Mouse (Mus musculus): ENCODE data around the gene Clip2. TPM values are rescaled to one million over a fixed set of nuclear protein-coding genes. Genes with fewer than 3 reads are reported as not detected.

Clip2 gene
- 1.1 TPM for polyA plus RNA-seq (2014; fragmentation: Illumina TruSeq; extraction: RNeasy Lipid Tissue Mini Kit (QIAGEN cat#74804); ENCODE audit: low replicate concordance)

DNA sequence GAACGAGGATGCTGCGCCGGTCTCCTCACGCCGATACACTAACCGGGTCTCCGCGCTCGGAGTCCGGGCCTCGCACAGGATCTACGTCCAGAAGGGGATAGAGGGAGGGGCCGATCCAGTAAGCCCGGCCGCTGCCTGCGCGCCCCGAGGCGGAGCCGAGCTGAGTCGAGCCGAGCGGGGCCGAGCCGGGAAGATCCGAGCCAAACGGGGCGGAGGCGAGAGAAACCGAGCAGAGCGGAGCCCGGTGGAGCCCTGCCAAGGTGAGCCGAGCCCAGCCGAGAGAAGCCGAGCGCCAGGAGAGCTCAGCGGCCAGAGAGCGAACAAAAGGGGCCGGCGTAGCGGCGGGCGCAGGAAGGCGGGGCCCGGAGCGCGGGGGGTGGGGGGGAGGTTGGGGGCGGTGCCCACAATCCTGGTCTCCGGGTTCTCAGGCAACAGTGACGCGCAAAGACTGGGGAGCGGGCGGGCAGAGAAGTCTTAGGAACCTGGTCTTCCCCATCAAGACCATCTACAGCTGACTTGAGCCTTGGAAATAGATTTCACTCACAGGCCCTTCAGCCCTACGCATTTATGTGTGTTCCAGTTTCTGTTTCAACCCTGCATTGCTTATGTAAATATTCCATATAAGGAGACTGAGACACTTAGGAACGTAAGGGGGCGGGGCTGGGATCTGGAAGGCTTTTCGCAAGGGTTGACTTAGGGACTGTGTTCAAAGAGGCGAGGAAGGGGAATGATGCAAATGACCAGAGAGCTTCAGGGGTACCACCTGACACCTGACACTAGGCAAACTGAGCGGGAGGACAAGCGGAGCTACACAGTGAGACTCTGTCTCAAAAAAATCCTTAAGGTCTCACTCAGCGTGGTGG is at the start of gene Clip2:
Clip2 (minus strand) TSS at position 325 of the 863 bp plus-strand sequence.

DNA sequence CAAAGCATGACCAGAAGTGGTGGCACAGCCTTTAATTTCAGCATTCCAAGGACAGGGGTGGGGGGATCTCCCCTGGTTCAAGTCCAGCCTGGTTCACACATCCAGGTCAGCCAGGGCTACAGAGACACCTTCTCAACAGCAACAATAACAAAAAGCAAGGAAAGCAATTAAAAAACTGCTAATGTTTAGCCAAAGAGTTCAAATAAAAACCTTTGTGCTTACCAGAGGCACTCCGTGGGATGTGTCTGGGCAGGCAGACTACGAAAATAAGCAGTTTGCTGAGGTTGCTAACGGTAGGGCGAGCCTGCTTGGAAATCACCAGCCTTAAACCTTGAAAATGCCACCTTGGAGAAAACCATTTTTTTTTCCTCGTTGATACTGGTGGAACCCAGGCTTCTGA is 28.9 kb upstream of the Clip2 start, which contains the start of gene Rfc2:
Rfc2 (plus strand) TSS at position 221 of the 400 bp plus-strand sequence.

GRCm38 (mm10) chr5:134560071-134560449 is 7.8 kb upstream of the Clip2 start, which contains the start of gene Syna:
TSS of gene Syna (minus strand) at chr5:134560171.

DNA sequence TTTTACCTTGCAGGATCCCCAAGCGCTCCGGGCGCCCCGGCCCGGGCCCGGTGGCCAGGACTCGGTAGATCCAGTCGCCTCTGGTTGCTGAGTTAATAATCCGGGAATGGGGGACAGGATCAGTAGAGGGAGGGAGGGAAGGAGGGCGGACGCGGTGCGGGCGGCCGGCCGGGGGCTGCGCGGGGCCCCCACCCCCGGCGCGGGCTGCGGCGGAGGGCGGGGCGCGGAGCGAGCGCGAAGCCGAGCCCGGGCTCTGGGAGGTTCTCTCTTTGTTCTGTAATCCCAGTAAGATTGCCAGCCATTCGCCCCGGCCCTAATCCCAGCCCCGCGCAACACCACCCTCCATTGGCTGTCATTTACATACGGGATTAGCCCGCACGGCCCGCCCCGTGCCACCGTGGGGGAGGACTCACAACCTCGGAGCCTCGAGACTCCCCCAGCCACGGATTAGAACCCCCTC is 95.7 kb downstream of the Clip2 start, which contains the start of gene Gtf2ird1:
Gtf2ird1 (minus strand) TSS at position 214 of the 460 bp plus-strand sequence.

Other genes with a start within 250 kb of the Clip2 start
- 25.5 TPM for gene Gtf2i, start 237.7 kb downstream of the Clip2 start, polyA plus RNA-seq (2014; fragmentation: Illumina TruSeq; extraction: RNeasy Lipid Tissue Mini Kit (QIAGEN cat#74804); ENCODE audit: low replicate concordance)
- gene Gtf2ird1, start 95.7 kb downstream of the Clip2 start, polyA plus RNA-seq (2014; fragmentation: Illumina TruSeq; extraction: RNeasy Lipid Tissue Mini Kit (QIAGEN cat#74804); ENCODE audit: low replicate concordance): 11.2 TPM
- 2.6 TPM for gene Syna, start 7.7 kb upstream of the Clip2 start, polyA plus RNA-seq (2014; fragmentation: Illumina TruSeq; extraction: RNeasy Lipid Tissue Mini Kit (QIAGEN cat#74804); ENCODE audit: low replicate concordance)
- 5.3 TPM for gene Rfc2, start 28.9 kb upstream of the Clip2 start, polyA plus RNA-seq (2014; fragmentation: Illumina TruSeq; extraction: RNeasy Lipid Tissue Mini Kit (QIAGEN cat#74804); ENCODE audit: low replicate concordance)
- 4.4 TPM for gene Lat2, start 62.6 kb upstream of the Clip2 start, polyA plus RNA-seq (2014; fragmentation: Illumina TruSeq; extraction: RNeasy Lipid Tissue Mini Kit (QIAGEN cat#74804); ENCODE audit: low replicate concordance)
- 100 TPM for gene Eif4h, start 87.1 kb upstream of the Clip2 start, polyA plus RNA-seq (2014; fragmentation: Illumina TruSeq; extraction: RNeasy Lipid Tissue Mini Kit (QIAGEN cat#74804); ENCODE audit: low replicate concordance)
- 0.37 TPM for gene Limk1, start 136.2 kb upstream of the Clip2 start, polyA plus RNA-seq (2014; fragmentation: Illumina TruSeq; extraction: RNeasy Lipid Tissue Mini Kit (QIAGEN cat#74804); ENCODE audit: low replicate concordance)
- 1.1 TPM for gene Eln, start 194.9 kb upstream of the Clip2 start, polyA plus RNA-seq (2014; fragmentation: Illumina TruSeq; extraction: RNeasy Lipid Tissue Mini Kit (QIAGEN cat#74804); ENCODE audit: low replicate concordance)